Mouse (Mus musculus): ENCODE results near the gene Rpl37. TPM values are rescaled to one million over a fixed set of nuclear protein-coding genes. Genes with fewer than 3 reads are reported as not detected.

The Rpl37 gene
- 511 and 526 TPM in 2 replicates for polyA plus RNA-seq (2015; fragmentation: Nextera tagmentation; extraction: Ambion mirVana)

GRCm38 (mm10) chr15:5116270-5117030, at the start of gene Rpl37:
TSS of gene Rpl37 (plus strand) at chr15:5116645.
- under 1% methylated on average over 55 of the region's 55 CpGs for WGBS
- Histone ChIP-seq H3K9me3 (no peaks in the 10 kb centered on the region), H3K36me3 (peaks cover 24% of the 10 kb centered on the region), H3K9ac (peak within 1 kb of the TSS; percentile 91), H3K4me1 (peaks cover 4% of the 10 kb centered on the region; the same call in 1 of the 2 replicates), H3K4me3 (replicated peaks) (peak within 1 kb of the TSS; percentile 84), H3K27ac (peak within 1 kb of the TSS; percentile 95), H3K4me2 (peak within 1 kb of the TSS; percentile 66), H3K27me3 (replicated peaks) (no peaks in the 10 kb centered on the region)
- ATAC-seq (ENCODE audit: insufficient read depth, low FRiP score, low read depth), result peak; percentile 99

- Histone ChIP-seq H3K9ac (no peak overlapping the region), H3K4me3 (replicated peaks) (no peak overlapping the region), H3K9me3 (no peaks in the 10 kb centered on the region), H3K27me3 (replicated peaks) (no peaks in the 10 kb centered on the region), H3K4me1 (no peaks in the 10 kb centered on the region), H3K36me3 (no peaks in the 10 kb centered on the region), H3K4me2 (no peak overlapping the region), H3K27ac (no peak overlapping the region)
- ATAC-seq (ENCODE audit: insufficient read depth, low FRiP score, low read depth), result no peak
- WGBS, result 56% methylated on average over 15 of the region's 15 CpGs
Observed at GRCm38 (mm10) chr15:5068801-5069518, 47.5 kb upstream of the Rpl37 start.

GRCm38 (mm10) chr15:5081235-5081634, 35.2 kb upstream of the Rpl37 start:
- ATAC-seq (ENCODE audit: insufficient read depth, low FRiP score, low read depth), result no peak
- Histone ChIP-seq H3K36me3 (no peaks in the 10 kb centered on the region), H3K27ac (no peak overlapping the region), H3K9me3 (no peaks in the 10 kb centered on the region), H3K4me1 (no peaks in the 10 kb centered on the region), H3K9ac (no peak overlapping the region), H3K4me3 (replicated peaks) (no peak overlapping the region), H3K4me2 (no peak overlapping the region), H3K27me3 (replicated peaks) (no peaks in the 10 kb centered on the region)
- WGBS, result 72% methylated on average over 1 of the region's 1 CpGs

GRCm38 (mm10) chr15:5086162-5086561, 30.3 kb upstream of the Rpl37 start:
- Histone ChIP-seq H3K27me3 (replicated peaks) (no peaks in the 10 kb centered on the region), H3K9me3 (no peaks in the 10 kb centered on the region), H3K4me3 (replicated peaks) (no peak overlapping the region), H3K9ac (no peak overlapping the region), H3K27ac (no peak overlapping the region), H3K4me2 (no peak overlapping the region), H3K36me3 (no peaks in the 10 kb centered on the region), H3K4me1 (no peaks in the 10 kb centered on the region)
- WGBS, result 14% methylated on average over 2 of the region's 2 CpGs
- no peak for ATAC-seq (ENCODE audit: insufficient read depth, low FRiP score, low read depth)

GRCm38 (mm10) chr15:5088850-5089608, 27.4 kb upstream of the Rpl37 start:
- 68% methylated on average over 7 of the region's 7 CpGs for WGBS
- no peaks in the 10 kb centered on the region for H3K27me3 ChIP-seq (replicated peaks)
- ATAC-seq (ENCODE audit: insufficient read depth, low FRiP score, low read depth), result no peak

GRCm38 (mm10) chr15:5090131-5090530, 26.3 kb upstream of the Rpl37 start:
- no peak overlapping the region for H3K4me2 ChIP-seq
- no peak overlapping the region for H3K27ac ChIP-seq
- H3K27me3 ChIP-seq (replicated peaks), result no peaks in the 10 kb centered on the region
- no peaks in the 10 kb centered on the region for H3K4me1 ChIP-seq
- no peak overlapping the region for H3K9ac ChIP-seq
- H3K36me3 ChIP-seq, result no peaks in the 10 kb centered on the region
- 90% methylated on average over 10 of the region's 10 CpGs for WGBS
- ATAC-seq (ENCODE audit: insufficient read depth, low FRiP score, low read depth), result no peak
- H3K4me3 ChIP-seq (replicated peaks), result no peak overlapping the region
- no peaks in the 10 kb centered on the region for H3K9me3 ChIP-seq

More at GRCm38 (mm10) chr15:5088850-5089608, 27.4 kb upstream of the Rpl37 start:
- Histone ChIP-seq H3K4me3 (replicated peaks) (no peak overlapping the region), H3K9me3 (no peaks in the 10 kb centered on the region), H3K9ac (no peak overlapping the region), H3K4me1 (no peaks in the 10 kb centered on the region), H3K27ac (no peak overlapping the region), H3K4me2 (no peak overlapping the region), H3K36me3 (no peaks in the 10 kb centered on the region)

GRCm38 (mm10) chr15:5095534-5096301, 20.7 kb upstream of the Rpl37 start:
- Histone ChIP-seq H3K27ac (no peak overlapping the region), H3K4me1 (no peaks in the 10 kb centered on the region), H3K27me3 (replicated peaks) (no peaks in the 10 kb centered on the region), H3K9me3 (no peaks in the 10 kb centered on the region), H3K9ac (no peak overlapping the region), H3K4me2 (no peak overlapping the region), H3K36me3 (no peaks in the 10 kb centered on the region), H3K4me3 (replicated peaks) (no peak overlapping the region)
- 81% methylated on average over 11 of the region's 11 CpGs for WGBS
- no peak for ATAC-seq (ENCODE audit: insufficient read depth, low FRiP score, low read depth)

- WGBS, result 86% methylated on average over 1 of the region's 1 CpGs
- no peaks in the 10 kb centered on the region for H3K9me3 ChIP-seq
- no peaks in the 10 kb centered on the region for H3K4me1 ChIP-seq
- no peak overlapping the region for H3K9ac ChIP-seq
- H3K4me2 ChIP-seq, result no peak overlapping the region
- H3K36me3 ChIP-seq, result no peaks in the 10 kb centered on the region
- no peak overlapping the region for H3K4me3 ChIP-seq (replicated peaks)
- H3K27ac ChIP-seq, result no peak overlapping the region
- H3K27me3 ChIP-seq (replicated peaks), result no peaks in the 10 kb centered on the region
- ATAC-seq (ENCODE audit: insufficient read depth, low FRiP score, low read depth), result no peak
Observed at GRCm38 (mm10) chr15:5097376-5097775, 19.1 kb upstream of the Rpl37 start.

GRCm38 (mm10) chr15:5102312-5102711, 14.1 kb upstream of the Rpl37 start:
- 92% methylated on average over 4 of the region's 4 CpGs for WGBS
- H3K27me3 ChIP-seq (replicated peaks), result no peaks in the 10 kb centered on the region
- H3K4me1 ChIP-seq, result no peaks in the 10 kb centered on the region
- no peak overlapping the region for H3K27ac ChIP-seq
- no peak for ATAC-seq (ENCODE audit: insufficient read depth, low FRiP score, low read depth)
- H3K36me3 ChIP-seq, result no peaks in the 10 kb centered on the region
- no peak overlapping the region for H3K4me2 ChIP-seq
- H3K4me3 ChIP-seq (replicated peaks), result no peak overlapping the region
- H3K9ac ChIP-seq, result no peak overlapping the region
- H3K9me3 ChIP-seq, result no peaks in the 10 kb centered on the region

- no peaks in the 10 kb centered on the region for H3K27me3 ChIP-seq (replicated peaks)
Observed at GRCm38 (mm10) chr15:5105891-5106290, 10.6 kb upstream of the Rpl37 start.

GRCm38 (mm10) chr15:5106293-5106692, 10.2 kb upstream of the Rpl37 start:
- H3K9ac ChIP-seq, result no peak overlapping the region
- H3K27ac ChIP-seq, result no peak overlapping the region
- H3K9me3 ChIP-seq, result no peaks in the 10 kb centered on the region
- no peaks in the 10 kb centered on the region for H3K27me3 ChIP-seq (replicated peaks)
- 46% methylated on average over 2 of the region's 2 CpGs for whole genome bisulfite sequencing
- H3K4me1 ChIP-seq, result no peaks in the 10 kb centered on the region
- ATAC-seq (ENCODE audit: insufficient read depth, low FRiP score, low read depth), result no peak
- no peak overlapping the region for H3K4me3 ChIP-seq (replicated peaks)
- no peaks in the 10 kb centered on the region for H3K36me3 ChIP-seq
- H3K4me2 ChIP-seq, result no peak overlapping the region

More at GRCm38 (mm10) chr15:5105891-5106290, 10.6 kb upstream of the Rpl37 start:
- WGBS, result 81% methylated on average over 6 of the region's 6 CpGs
- ATAC-seq (ENCODE audit: insufficient read depth, low FRiP score, low read depth), result no peak
- Histone ChIP-seq H3K27ac (no peak overlapping the region), H3K9me3 (no peaks in the 10 kb centered on the region), H3K4me3 (replicated peaks) (no peak overlapping the region), H3K4me2 (no peak overlapping the region), H3K9ac (no peak overlapping the region), H3K36me3 (no peaks in the 10 kb centered on the region), H3K4me1 (no peaks in the 10 kb centered on the region)
